Mouse (Mus musculus): Measurements from ENCODE around the gene Mtch1.

- TF ChIP-seq CTCF (IDR thresholded peaks at IDR 0.05; ENCODE audit: low read depth, low read length) (no peak), POLR2A (IDR thresholded peaks at IDR 0.05; ENCODE audit: insufficient read depth, low read length) (no peak), EP300 (IDR thresholded peaks at IDR 0.05; ENCODE audit: insufficient read depth, low read depth, low read length) (no peak)
Measured at GRCm38 (mm10) chr17:29391280-29391679, 43.5 kb upstream of the Mtch1 start.
